Mouse (Mus musculus): ENCODE results near the gene Icam4.

GRCm38 (mm10) chr9:20982171-20982570, 47.0 kb upstream of the Icam4 start:
- no peak for TF ChIP-seq CTCF (IDR thresholded peaks at IDR 0.05; ENCODE audit: low read depth)
- TF ChIP-seq EP300 (optimal IDR thresholded peaks at IDR 0.05): no peak
